Mouse (Mus musculus) heart, postnatal 4 days (tissue): ENCODE data around the gene Cox10. TPM values are rescaled to one million over a fixed set of nuclear protein-coding genes. Genes with fewer than 3 reads are reported as not detected.

ENCODE experiments used
- DNase-seq: peaks from one replicate; pipeline ENCODE4 v3.0.0; 2021
- total RNA-seq, 2 experiments: library from RNA; stranded (reverse); gene quantifications; 2 replicates each; pipeline ENCODE4 v1.2.3; 2021

Gene Cox10
- total RNA-seq, 2 experiments from 2014 or later: 64.4 to 65.3 TPM

GRCm38 (mm10) chr11:63952743-63953191 is 126.5 kb downstream of the Cox10 start:
- no peak for DNase-seq

GRCm38 (mm10) chr11:63951831-63952631 is 127.2 kb downstream of the Cox10 start:
- DNase-seq: peak; percentile 55

GRCm38 (mm10) chr11:63948371-63948770 is 130.9 kb downstream of the Cox10 start:
- no peak for DNase-seq

GRCm38 (mm10) chr11:63947024-63947423 is 132.2 kb downstream of the Cox10 start:
- DNase-seq: peak; percentile 50

GRCm38 (mm10) chr11:63943947-63944346 is 135.3 kb downstream of the Cox10 start:
- no peak for DNase-seq

- no peak for DNase-seq
These were observed 135.9 kb downstream of the Cox10 start for GRCm38 (mm10) chr11:63943268-63943890.

- DNase-seq: no peak
These were observed 137.1 kb downstream of the Cox10 start for GRCm38 (mm10) chr11:63942177-63942576.

GRCm38 (mm10) chr11:63936641-63937040 is 142.6 kb downstream of the Cox10 start:
- no peak for DNase-seq

- no peak for DNase-seq
These were observed 152.4 kb downstream of the Cox10 start for GRCm38 (mm10) chr11:63926901-63927300.

- peak; percentile 89 for DNase-seq
These were observed 154.1 kb downstream of the Cox10 start for GRCm38 (mm10) chr11:63925161-63925582.

GRCm38 (mm10) chr11:63924286-63924930 is 154.9 kb downstream of the Cox10 start:
- peak; percentile 29 for DNase-seq

GRCm38 (mm10) chr11:63923386-63923785 is 155.9 kb downstream of the Cox10 start:
- peak; percentile 25 for DNase-seq

GRCm38 (mm10) chr11:63922091-63922621 is 157.1 kb downstream of the Cox10 start, which contains the start of gene Hs3st3b1:
TSS of gene Hs3st3b1 (minus strand) at chr11:63922290.
- DNase-seq: peak; percentile 93

- DNase-seq: peak; percentile 23
These were observed 158.0 kb downstream of the Cox10 start for GRCm38 (mm10) chr11:63921044-63921951.

GRCm38 (mm10) chr11:63920531-63920930 is 158.7 kb downstream of the Cox10 start:
- DNase-seq: peak; percentile 86

- no peak for DNase-seq
These were observed 159.8 kb downstream of the Cox10 start for GRCm38 (mm10) chr11:63919211-63920098.

GRCm38 (mm10) chr11:63918321-63919105 is 160.8 kb downstream of the Cox10 start:
- DNase-seq: no peak

GRCm38 (mm10) chr11:63917561-63917960 is 161.7 kb downstream of the Cox10 start:
- no peak for DNase-seq

- DNase-seq: peak; percentile 76
These were observed 164.9 kb downstream of the Cox10 start for GRCm38 (mm10) chr11:63914388-63914787.

- DNase-seq: no peak
These were observed 165.3 kb downstream of the Cox10 start for GRCm38 (mm10) chr11:63913936-63914335.
